In genomic region chr13:81230161-81230560, GRCm38 (mm10) we compare ENCODE assay signal across 17 mouse cellular contexts.
DNase-seq lines count a peak whose midpoint lies in the region; ATAC-seq and TF ChIP-seq lines count a peak whose summit lies in the region.
"Had no signal": no experiment of that assay in that cellular context is flagged by ENCODE, and none has a peak within 500 bp of the region (broad histone marks: within the 10 kb centered on the region; RNA-seq: fewer than 3 reads in every experiment).

No protein-coding gene starts in this region.

- no peaks in the 10 kb centered on the region for H3K36me3 ChIP-seq in heart, embryonic 14.5 days (ENCODE audit: control insufficient read depth, insufficient read depth, low read length)
- H3K36me3 ChIP-seq in liver, postnatal 0 days (replicated peaks; ENCODE audit: insufficient read depth, low read length): no peaks in the 10 kb centered on the region
- H3K36me3 ChIP-seq: liver, embryonic 13.5 days; midbrain, embryonic 13.5 days; neural tube, embryonic 13.5 days had no signal

- peak; percentile 9 for DNase-seq in kidney, postnatal 14 days
- DNase-seq in kidney, postnatal 25 days: no peak
- no peak for DNase-seq in liver, postnatal 0 days
- DNase-seq in retina, postnatal 1 day: no peak
- no peak for DNase-seq in ovary, adult 18-20 months (ENCODE audit: low spot score)
- no peak for DNase-seq in embryo, embryonic 9.5 days (ENCODE audit: extremely low spot score)
- DNase-seq: adrenal gland, adult 8-10 months; cerebellum, postnatal 36 days; gastrocnemius, postnatal 25 days; kidney, postnatal 36 days; liver, embryonic 13.5 days; thymus, adult 2 months had no signal

- no peaks in the 10 kb centered on the region for H3K9me3 ChIP-seq in heart, embryonic 14.5 days (ENCODE audit: control insufficient read depth, low read length)
- H3K9me3 ChIP-seq in liver, postnatal 0 days (ENCODE audit: low read length): no peaks in the 10 kb centered on the region
- H3K9me3 ChIP-seq: liver, embryonic 13.5 days; midbrain, embryonic 13.5 days; neural tube, embryonic 13.5 days had no signal

- WGBS in heart, embryonic 14.5 days: 49% methylated on average over 4 of the region's 4 CpGs
- WGBS in liver, postnatal 0 days (ENCODE audit: insufficient replicate concordance): 34% methylated on average over 4 of the region's 4 CpGs

- no peak overlapping the region for H3K9ac ChIP-seq in heart, embryonic 14.5 days (ENCODE audit: low read length)
- no peak overlapping the region for H3K9ac ChIP-seq in liver, postnatal 0 days (replicated peaks)
- H3K9ac ChIP-seq: liver, embryonic 13.5 days; midbrain, embryonic 13.5 days; neural tube, embryonic 13.5 days had no signal

- TF ChIP-seq CTCF in liver, postnatal 0 days (IDR thresholded peaks at IDR 0.05; ENCODE audit: low read depth): no peak

- ATAC-seq in heart, embryonic 14.5 days (ENCODE audit: insufficient number of reproducible peaks, insufficient read depth, low FRiP score, low read depth): peak; percentile 39; the same call in 1 of the 2 replicates
- ATAC-seq in liver, postnatal 0 days: 0 out of 2 replicates have a peak, but pooled peaks have one; percentile 36
- peak; percentile 79 for ATAC-seq in megakaryocyte progenitor cell, adult 5-6 weeks (replicated peaks; ENCODE audit: poor library complexity)
- ATAC-seq: hindbrain, embryonic 16.5 days; midbrain, embryonic 13.5 days had no signal

- no peaks in the 10 kb centered on the region for H3K27me3 ChIP-seq in heart, embryonic 14.5 days (ENCODE audit: control insufficient read depth, insufficient read depth, low read length)
- no peaks in the 10 kb centered on the region for H3K27me3 ChIP-seq in liver, postnatal 0 days (ENCODE audit: insufficient read depth, low read length)
- H3K27me3 ChIP-seq: liver, embryonic 13.5 days; midbrain, embryonic 13.5 days; neural tube, embryonic 13.5 days had no signal

- no peak for TF ChIP-seq EP300 in liver, postnatal 0 days (IDR thresholded peaks at IDR 0.05; ENCODE audit: low read depth)

- H3K4me3 ChIP-seq in heart, embryonic 14.5 days (ENCODE audit: control insufficient read depth in 1 of 2, insufficient read depth in 1 of 2, low read depth in 1 of 2, low read length in 2 of 2): no peak overlapping the region
- no peak overlapping the region for H3K4me3 ChIP-seq in liver, postnatal 0 days (ENCODE audit: low read depth, low read length)
- H3K4me3 ChIP-seq: liver, embryonic 13.5 days; midbrain, embryonic 13.5 days; neural tube, embryonic 13.5 days had no signal

- H3K4me1 ChIP-seq in heart, embryonic 14.5 days (ENCODE audit: control insufficient read depth in 2 of 2, insufficient read depth in 2 of 2, low read length in 2 of 2): no peaks in the 10 kb centered on the region; a peak in 1 of 4 replicates
- 0 out of 2 replicates have a peak, but pooled peaks cover 3% of the 10 kb centered on the region for H3K4me1 ChIP-seq in liver, postnatal 0 days (ENCODE audit: insufficient read depth)
- H3K4me1 ChIP-seq: liver, embryonic 13.5 days; midbrain, embryonic 13.5 days had no signal

- H3K4me2 ChIP-seq in heart, embryonic 14.5 days (ENCODE audit: low read length): no peak overlapping the region
- no peak overlapping the region for H3K4me2 ChIP-seq in liver, postnatal 0 days (ENCODE audit: low read depth, low read length)
- H3K4me2 ChIP-seq: liver, embryonic 13.5 days; midbrain, embryonic 13.5 days; neural tube, embryonic 13.5 days had no signal

- peak overlapping the region; percentile 17 to 41; a peak in 2 of 4 replicates for H3K27ac ChIP-seq in heart, embryonic 14.5 days (replicated peaks in 1 of 2; ENCODE audit: control insufficient read depth in 1 of 2, insufficient read depth in 1 of 2, low read depth in 2 of 2, low read length in 2 of 2)
- no peak overlapping the region for H3K27ac ChIP-seq in liver, postnatal 0 days (ENCODE audit: low read depth)
- H3K27ac ChIP-seq: liver, embryonic 13.5 days; midbrain, embryonic 13.5 days; neural tube, embryonic 13.5 days had no signal
